Mouse (Mus musculus): ENCODE results near the gene Mtmr10. TPM values are rescaled to one million over a fixed set of nuclear protein-coding genes. Genes with fewer than 3 reads are reported as not detected.

The Mtmr10 gene
- polyA plus RNA-seq, 1 experiment from 2014 or later, result 9.9 TPM

DNA sequence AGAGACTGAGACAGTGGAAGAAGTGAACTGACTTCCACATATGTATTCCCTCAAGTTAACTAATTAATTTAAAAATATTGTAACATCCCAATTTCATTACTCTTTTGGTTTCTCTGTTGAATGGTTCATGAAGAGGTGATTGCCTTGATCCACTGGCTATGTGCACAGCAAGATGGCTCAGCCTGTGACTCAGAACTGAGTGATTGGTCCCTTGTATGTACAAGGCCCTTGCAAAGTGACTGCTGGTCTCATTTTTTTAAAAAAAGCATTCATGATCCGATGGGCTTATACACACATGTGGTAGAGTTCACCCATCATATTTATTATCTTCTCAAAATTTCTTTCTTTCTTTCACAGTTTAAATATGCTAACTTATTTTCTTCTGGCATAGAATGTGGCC, 8.9 kb upstream of the Mtmr10 start:
- Histone ChIP-seq H3K27ac (ENCODE audit: low read length) (no peak overlapping the region), H3K4me3 (ENCODE audit: low read depth, low read length) (no peak overlapping the region), H3K4me2 (ENCODE audit: low read length) (no peak overlapping the region), H3K4me1 (ENCODE audit: control insufficient read depth, insufficient read depth, low read length) (no peaks in the 10 kb centered on the region), H3K9ac (ENCODE audit: low read depth, low read length) (no peak overlapping the region), H3K9me3 (replicated peaks; ENCODE audit: control insufficient read depth, low read length, poor library complexity, severe bottlenecking) (no peaks in the 10 kb centered on the region), H3K36me3 (ENCODE audit: control insufficient read depth, insufficient read depth, low read length) (no peaks in the 10 kb centered on the region), H3K27me3 (ENCODE audit: control insufficient read depth, insufficient read depth, low read depth, low read length) (no peaks in the 10 kb centered on the region)
- WGBS, result 88% methylated on average over 1 of the region's 1 CpGs
- no peak for ATAC-seq

DNA sequence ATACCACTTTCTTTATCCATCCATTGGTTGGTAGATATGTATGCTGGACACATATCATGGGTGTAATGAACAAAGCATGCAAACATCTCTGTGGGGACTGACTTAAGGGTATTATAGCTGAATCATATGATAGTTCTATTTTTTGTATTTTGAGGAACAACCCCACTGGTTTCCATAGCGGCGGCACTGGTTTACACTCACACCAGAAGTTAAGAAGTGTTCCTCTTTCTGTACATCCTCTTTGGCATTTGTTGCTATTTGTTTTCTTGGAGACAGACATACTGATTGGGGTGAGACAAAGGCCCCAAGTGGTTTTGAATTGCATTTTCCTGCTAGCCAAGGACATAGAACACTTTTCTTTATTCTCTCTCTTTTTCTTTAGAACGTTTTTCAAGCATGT, 7.9 kb upstream of the Mtmr10 start:
- Histone ChIP-seq H3K9ac (ENCODE audit: low read depth, low read length) (no peak overlapping the region), H3K27ac (ENCODE audit: low read length) (no peak overlapping the region), H3K4me2 (ENCODE audit: low read length) (no peak overlapping the region), H3K9me3 (replicated peaks; ENCODE audit: control insufficient read depth, low read length, poor library complexity, severe bottlenecking) (no peaks in the 10 kb centered on the region), H3K4me1 (ENCODE audit: control insufficient read depth, insufficient read depth, low read length) (no peaks in the 10 kb centered on the region), H3K36me3 (ENCODE audit: control insufficient read depth, insufficient read depth, low read length) (no peaks in the 10 kb centered on the region), H3K27me3 (ENCODE audit: control insufficient read depth, insufficient read depth, low read depth, low read length) (no peaks in the 10 kb centered on the region), H3K4me3 (ENCODE audit: low read depth, low read length) (no peak overlapping the region)
- no peak for ATAC-seq
- 80% methylated on average over 3 of the region's 3 CpGs for WGBS

DNA sequence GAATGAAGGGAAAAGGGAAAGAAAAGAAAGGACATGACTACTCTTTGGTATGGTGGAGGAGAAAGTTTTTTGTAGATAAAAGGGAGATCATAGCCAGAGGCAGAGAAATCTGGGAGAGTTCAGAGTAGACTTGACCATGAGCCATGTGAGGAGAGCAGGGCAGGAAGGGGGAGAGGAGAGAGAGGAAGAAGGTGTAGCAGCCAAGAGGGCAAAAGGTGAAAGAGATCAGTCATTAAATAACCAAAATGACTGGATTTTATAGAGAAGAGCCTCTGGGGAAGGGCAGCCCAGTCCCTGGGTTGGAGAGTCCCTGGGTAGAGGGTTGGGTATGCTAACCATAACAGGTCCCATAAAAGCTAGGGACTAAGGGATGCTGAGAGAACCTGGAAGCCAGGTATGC, 887 bp upstream of the Mtmr10 start:
- no peak overlapping the region for H3K9ac ChIP-seq (ENCODE audit: low read depth, low read length)
- no peak overlapping the region for H3K27ac ChIP-seq (ENCODE audit: low read length)
- H3K4me3 ChIP-seq (ENCODE audit: low read depth, low read length), result no peak overlapping the region
- H3K4me1 ChIP-seq (ENCODE audit: control insufficient read depth, insufficient read depth, low read length), result peaks cover 11% of the 10 kb centered on the region
- H3K4me2 ChIP-seq (ENCODE audit: low read length), result peak overlapping the region; percentile 52
- peak; percentile 21; the same call in 1 of the 2 replicates for ATAC-seq
- H3K9me3 ChIP-seq (replicated peaks; ENCODE audit: control insufficient read depth, low read length, poor library complexity, severe bottlenecking), result no peaks in the 10 kb centered on the region; the same call in 1 of the 2 replicates
- no peaks in the 10 kb centered on the region for H3K36me3 ChIP-seq (ENCODE audit: control insufficient read depth, insufficient read depth, low read length)
- no peaks in the 10 kb centered on the region for H3K27me3 ChIP-seq (ENCODE audit: control insufficient read depth, insufficient read depth, low read depth, low read length)

DNA sequence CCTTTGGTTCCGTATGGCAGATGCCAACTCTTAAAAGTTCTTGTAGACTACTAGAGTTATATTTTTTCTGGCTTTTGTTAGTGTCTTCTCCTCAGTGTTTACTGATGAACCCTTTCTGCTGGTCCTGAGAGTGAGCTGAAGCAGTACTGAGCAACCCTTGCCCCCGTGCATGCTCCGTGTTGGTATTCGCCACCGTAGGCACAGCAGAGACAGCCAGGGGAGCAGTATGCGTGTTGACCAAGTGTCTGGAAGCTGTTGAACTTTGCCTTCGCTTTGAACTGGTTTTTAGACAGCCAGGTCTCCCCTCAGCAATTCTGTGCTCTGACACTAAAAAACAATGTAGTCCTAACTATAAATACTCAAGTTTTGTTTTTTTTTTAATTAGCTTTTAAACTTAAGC, 2.0 kb downstream of the Mtmr10 start:
- 95% methylated on average over 7 of the region's 7 CpGs for WGBS

DNA sequence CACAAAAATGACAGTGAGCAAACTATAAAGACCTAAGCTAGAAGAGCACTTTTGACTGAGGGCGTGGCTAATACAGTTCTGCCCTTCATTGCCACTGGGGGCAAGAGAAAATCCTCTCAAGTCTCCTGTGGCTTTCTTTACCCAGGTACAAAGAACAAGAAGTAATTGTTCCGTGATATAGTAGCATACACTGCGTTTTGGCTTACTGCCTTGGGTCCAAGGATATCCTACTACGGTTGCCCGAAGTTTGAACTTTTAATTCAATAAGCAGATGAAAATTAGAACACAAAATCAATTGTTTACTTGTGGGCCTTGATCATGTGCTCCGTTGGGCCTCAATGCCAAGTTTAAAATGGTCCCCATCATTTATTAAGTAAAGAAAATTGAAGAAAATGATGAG, 3.0 kb downstream of the Mtmr10 start:
- no peaks in the 10 kb centered on the region for H3K36me3 ChIP-seq (ENCODE audit: control insufficient read depth, insufficient read depth, low read length)
- no peaks in the 10 kb centered on the region; the same call in 1 of the 2 replicates for H3K9me3 ChIP-seq (replicated peaks; ENCODE audit: control insufficient read depth, low read length, poor library complexity, severe bottlenecking)
- no peak overlapping the region for H3K27ac ChIP-seq (ENCODE audit: low read length)
- 93% methylated on average over 6 of the region's 6 CpGs for WGBS
- no peak overlapping the region for H3K4me2 ChIP-seq (ENCODE audit: low read length)
- no peak overlapping the region for H3K9ac ChIP-seq (ENCODE audit: low read depth, low read length)
- no peak overlapping the region for H3K4me3 ChIP-seq (ENCODE audit: low read depth, low read length)
- no peak for ATAC-seq
- peaks cover 11% of the 10 kb centered on the region for H3K4me1 ChIP-seq (ENCODE audit: control insufficient read depth, insufficient read depth, low read length)
- H3K27me3 ChIP-seq (ENCODE audit: control insufficient read depth, insufficient read depth, low read depth, low read length), result no peaks in the 10 kb centered on the region

More for the DNA sequence above, 2.0 kb downstream of the Mtmr10 start:
- Histone ChIP-seq H3K9me3 (replicated peaks; ENCODE audit: control insufficient read depth, low read length, poor library complexity, severe bottlenecking) (no peaks in the 10 kb centered on the region; the same call in 1 of the 2 replicates), H3K27ac (ENCODE audit: low read length) (no peak overlapping the region), H3K36me3 (ENCODE audit: control insufficient read depth, insufficient read depth, low read length) (no peaks in the 10 kb centered on the region), H3K4me1 (ENCODE audit: control insufficient read depth, insufficient read depth, low read length) (peaks cover 11% of the 10 kb centered on the region), H3K4me3 (ENCODE audit: low read depth, low read length) (no peak overlapping the region), H3K27me3 (ENCODE audit: control insufficient read depth, insufficient read depth, low read depth, low read length) (no peaks in the 10 kb centered on the region), H3K4me2 (ENCODE audit: low read length) (no peak overlapping the region), H3K9ac (ENCODE audit: low read depth, low read length) (no peak overlapping the region)
- no peak for ATAC-seq

DNA sequence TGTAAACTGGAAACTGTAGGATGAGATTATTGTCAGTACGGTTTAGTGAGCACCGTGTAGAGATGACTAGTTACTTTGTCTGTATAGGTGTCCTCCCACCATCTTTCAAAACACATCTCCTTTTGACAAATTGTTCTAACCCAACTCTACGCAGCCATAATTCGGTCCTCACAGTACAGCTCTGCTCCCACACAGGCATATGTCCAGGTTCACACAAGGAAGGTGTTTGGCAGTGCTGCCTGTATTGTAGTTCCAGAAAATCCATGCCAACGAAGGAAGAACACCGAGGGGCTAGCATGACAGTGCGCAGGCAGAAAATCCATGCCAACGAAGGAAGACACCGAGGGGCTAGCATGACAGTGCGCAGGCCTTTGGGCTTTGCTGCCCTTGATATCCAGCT, 4.3 kb downstream of the Mtmr10 start:
- H3K4me1 ChIP-seq (ENCODE audit: control insufficient read depth, insufficient read depth, low read length), result peaks cover 11% of the 10 kb centered on the region
- WGBS, result 96% methylated on average over 10 of the region's 10 CpGs
- H3K9me3 ChIP-seq (replicated peaks; ENCODE audit: control insufficient read depth, low read length, poor library complexity, severe bottlenecking), result no peaks in the 10 kb centered on the region

GRCm38 (mm10) chr7:64296286-64297010, 9.0 kb downstream of the Mtmr10 start:
- Histone ChIP-seq H3K9ac (ENCODE audit: low read depth, low read length) (no peak overlapping the region), H3K36me3 (ENCODE audit: control insufficient read depth, insufficient read depth, low read length) (peaks cover 3% of the 10 kb centered on the region; the same call in 1 of the 2 replicates), H3K4me3 (ENCODE audit: low read depth, low read length) (no peak overlapping the region), H3K9me3 (replicated peaks; ENCODE audit: control insufficient read depth, low read length, poor library complexity, severe bottlenecking) (no peaks in the 10 kb centered on the region), H3K4me1 (ENCODE audit: control insufficient read depth, insufficient read depth, low read length) (peaks cover 2% of the 10 kb centered on the region; the same call in 1 of the 2 replicates), H3K4me2 (ENCODE audit: low read length) (no peak overlapping the region), H3K27me3 (ENCODE audit: control insufficient read depth, insufficient read depth, low read depth, low read length) (no peaks in the 10 kb centered on the region), H3K27ac (ENCODE audit: low read length) (peak overlapping the region; percentile 26; the same call in 1 of the 2 replicates)
- ATAC-seq, result no peak
- 41% methylated on average over 5 of the region's 5 CpGs for WGBS

More for the DNA sequence above, 4.3 kb downstream of the Mtmr10 start:
- Histone ChIP-seq H3K27me3 (ENCODE audit: control insufficient read depth, insufficient read depth, low read depth, low read length) (no peaks in the 10 kb centered on the region), H3K36me3 (ENCODE audit: control insufficient read depth, insufficient read depth, low read length) (no peaks in the 10 kb centered on the region), H3K27ac (ENCODE audit: low read length) (no peak overlapping the region), H3K4me2 (ENCODE audit: low read length) (no peak overlapping the region), H3K4me3 (ENCODE audit: low read depth, low read length) (no peak overlapping the region), H3K9ac (ENCODE audit: low read depth, low read length) (no peak overlapping the region)
- no peak for ATAC-seq

- no peak for ATAC-seq
- no peak overlapping the region for H3K4me3 ChIP-seq (ENCODE audit: low read depth, low read length)
- H3K9ac ChIP-seq (ENCODE audit: low read depth, low read length), result no peak overlapping the region
- no peak overlapping the region for H3K4me2 ChIP-seq (ENCODE audit: low read length)
- H3K27ac ChIP-seq (ENCODE audit: low read length), result no peak overlapping the region
- no peaks in the 10 kb centered on the region for H3K4me1 ChIP-seq (ENCODE audit: control insufficient read depth, insufficient read depth, low read length)
- no peaks in the 10 kb centered on the region for H3K27me3 ChIP-seq (ENCODE audit: control insufficient read depth, insufficient read depth, low read depth, low read length)
- H3K9me3 ChIP-seq (replicated peaks; ENCODE audit: control insufficient read depth, low read length, poor library complexity, severe bottlenecking), result no peaks in the 10 kb centered on the region
- WGBS, result 93% methylated on average over 7 of the region's 7 CpGs
- H3K36me3 ChIP-seq (ENCODE audit: control insufficient read depth, insufficient read depth, low read length), result peaks cover 11% of the 10 kb centered on the region
These were observed 22.8 kb downstream of the Mtmr10 start for GRCm38 (mm10) chr7:64310241-64310640.

DNA sequence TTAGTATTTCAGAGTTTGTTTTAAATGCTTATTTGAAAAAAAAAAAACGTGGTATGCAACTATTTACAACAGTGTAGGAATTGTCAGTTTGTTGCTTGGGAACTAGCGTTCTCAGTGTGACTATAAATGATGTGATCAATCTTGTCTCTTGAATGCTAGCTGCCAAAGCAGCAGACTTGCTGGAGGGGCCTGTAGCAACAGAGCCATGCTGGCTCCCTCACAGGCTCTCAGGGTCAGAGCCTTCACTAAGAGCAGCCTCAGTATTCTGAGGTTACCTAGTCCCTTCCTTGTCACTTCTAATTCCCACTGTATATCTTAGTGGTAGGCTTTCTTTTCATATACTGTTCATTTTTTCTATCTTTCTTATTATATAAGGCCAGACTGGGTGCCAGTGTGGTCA, 23.3 kb downstream of the Mtmr10 start:
- no peak overlapping the region for H3K27ac ChIP-seq (ENCODE audit: low read length)
- no peak for ATAC-seq

More for the DNA sequence above, 23.3 kb downstream of the Mtmr10 start:
- no peak overlapping the region for H3K4me2 ChIP-seq (ENCODE audit: low read length)
- H3K9me3 ChIP-seq (replicated peaks; ENCODE audit: control insufficient read depth, low read length, poor library complexity, severe bottlenecking), result no peaks in the 10 kb centered on the region
- no peaks in the 10 kb centered on the region for H3K27me3 ChIP-seq (ENCODE audit: control insufficient read depth, insufficient read depth, low read depth, low read length)
- no peak overlapping the region for H3K9ac ChIP-seq (ENCODE audit: low read depth, low read length)
- H3K36me3 ChIP-seq (ENCODE audit: control insufficient read depth, insufficient read depth, low read length), result peaks cover 11% of the 10 kb centered on the region
- H3K4me1 ChIP-seq (ENCODE audit: control insufficient read depth, insufficient read depth, low read length), result no peaks in the 10 kb centered on the region
- 78% methylated on average over 2 of the region's 2 CpGs for WGBS
- H3K4me3 ChIP-seq (ENCODE audit: low read depth, low read length), result no peak overlapping the region

Data from midbrain, embryonic 16.5 days (tissue).